Mouse (Mus musculus) bone marrow, adult 2 months (tissue): ENCODE data around the gene G0s2.

Experiments
- CTCF ChIP-seq: fragments of 200-500 bp; IDR thresholded peaks from 2 replicates; pipeline ENCODE4 v1.5.1; 2011; ENCODE audit warnings: low read length, control low read depth; ENCODE audit not compliant: control insufficient read depth, insufficient read depth
- POLR2A ChIP-seq: fragments of 200-500 bp; IDR thresholded peaks from 2 replicates; pipeline ENCODE4 v1.6.1; 2011; ENCODE audit warnings: low read depth, mild to moderate bottlenecking, control low read depth, low read length, borderline replicate concordance; ENCODE audit not compliant: control insufficient read depth

DNA sequence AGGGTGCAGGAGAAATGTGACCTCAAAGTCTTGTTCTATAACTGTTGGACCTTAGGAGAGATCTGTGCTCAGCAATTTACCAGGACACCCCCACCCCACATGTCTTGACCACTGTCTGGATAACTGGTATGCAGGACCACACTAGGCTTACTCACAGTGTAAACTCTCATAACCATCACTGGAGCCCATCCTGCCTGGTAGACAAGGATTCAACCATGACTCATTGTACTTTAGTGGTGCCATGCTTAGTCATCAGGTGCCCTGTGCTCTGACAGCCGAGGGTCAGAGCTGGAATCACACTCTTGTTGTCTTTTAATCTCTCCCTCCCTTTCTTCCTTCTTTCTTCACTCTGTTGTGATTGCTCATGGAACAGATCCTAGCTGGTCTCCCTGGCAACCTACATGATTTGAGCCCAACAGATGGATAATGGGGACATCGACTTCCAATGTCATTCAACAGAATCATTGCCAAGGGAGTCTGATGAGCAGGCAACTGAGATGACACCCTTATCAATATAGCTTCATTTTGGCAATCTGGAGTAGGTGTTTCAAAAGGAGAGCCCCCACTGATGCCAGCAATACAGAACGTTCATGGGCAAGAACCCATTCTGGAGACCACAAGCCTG is 25.2 kb upstream of the G0s2 start:
- TF ChIP-seq CTCF (no peak), POLR2A (no peak)
